Mouse (Mus musculus) limb, embryonic 15.5 days (tissue): ENCODE data around the gene Klhl29. TPM values are rescaled to one million over a fixed set of nuclear protein-coding genes. Genes with fewer than 3 reads are reported as not detected.

Experiments
- ATAC-seq: fragments of 200-750 bp; cut with Nextera tagmentation; 2 replicates; pipeline ENCODE4 v1.8.0; 2017; ENCODE audit warnings: low read depth, moderate TSS enrichment; ENCODE audit not compliant: insufficient number of reproducible peaks, low FRiP score, low TSS enrichment
- H3K27ac ChIP-seq: fragments of 300-500 bp; sonication (generic); 2 replicates; pipeline ENCODE4 v1.5.1; 2015; ENCODE audit warnings: moderate library complexity, mild to moderate bottlenecking, inconsistent platforms
- H3K27me3 ChIP-seq: fragments of 300-500 bp; sonication (generic); 2 replicates; pipeline ENCODE4 v1.6.1; 2015; ENCODE audit warnings: inconsistent platforms
- H3K36me3 ChIP-seq: fragments of 300-500 bp; sonication (generic); 2 replicates; pipeline ENCODE4 v1.6.1; 2015; ENCODE audit warnings: inconsistent platforms
- H3K4me1 ChIP-seq: fragments of 300-500 bp; sonication (generic); 2 replicates; pipeline ENCODE4 v1.6.1; 2015; ENCODE audit warnings: inconsistent platforms
- H3K4me2 ChIP-seq: fragments of 300-500 bp; sonication (generic); 2 replicates; pipeline ENCODE4 v1.6.1; 2015; ENCODE audit warnings: mild to moderate bottlenecking, inconsistent platforms
- H3K4me3 ChIP-seq: fragments of 300-500 bp; sonication (generic); 2 replicates; pipeline ENCODE4 v1.5.1; 2015; ENCODE audit warnings: mild to moderate bottlenecking, inconsistent platforms
- H3K9ac ChIP-seq: fragments of 300-500 bp; sonication (generic); 2 replicates; pipeline ENCODE4 v1.6.1; 2015; ENCODE audit warnings: inconsistent platforms
- H3K9me3 ChIP-seq: fragments of 300-500 bp; sonication (generic); 2 replicates; pipeline ENCODE4 v1.6.1; 2016; ENCODE audit warnings: inconsistent platforms
- WGBS: fragments of 180-500 bp; shearing (Covaris S2); methylation state at CpG from one replicate; pipeline ENCODE4 v1.1.7; 2015; 5-methylcytosine and 5-hydroxymethylcytosine counted together
- polyA plus RNA-seq: library from polyadenylated mRNA; unstranded; fragments of >200 nt; fragmentation: Nextera tagmentation; extraction: Ambion mirVana; gene quantifications from 2 replicates; pipeline ENCODE4 v1.2.1, GENCODE M21; 2015

Gene Klhl29
- polyA plus RNA-seq, 1 experiment from 2014 or later, result 2.2 TPM

DNA sequence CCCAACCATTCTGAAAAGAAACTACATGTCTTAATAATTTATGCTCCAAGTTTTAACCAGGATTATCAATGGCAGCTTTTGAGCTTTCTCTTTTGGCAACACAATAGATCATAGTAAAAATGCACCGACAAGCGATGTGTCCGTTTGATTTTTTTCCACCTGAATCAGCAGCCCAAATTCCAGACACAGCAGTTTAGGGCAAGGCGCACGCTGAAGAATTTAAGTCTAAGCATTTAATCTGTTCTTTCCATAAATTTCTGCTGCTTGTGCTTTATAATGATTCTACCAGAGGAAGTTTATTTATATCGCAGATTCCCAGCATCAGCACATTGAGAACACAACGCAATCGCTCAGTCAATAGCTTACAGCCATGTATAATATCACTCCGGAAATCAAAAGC lies 256.2 kb downstream of the Klhl29 start:
- Histone ChIP-seq H3K4me3 (peak overlapping the region; percentile 21), H3K27me3 (no peaks in the 10 kb centered on the region), H3K27ac (0 out of 2 replicates have a peak overlapping the region, but pooled peaks have one; percentile 1), H3K9ac (no peak overlapping the region), H3K36me3 (no peaks in the 10 kb centered on the region), H3K9me3 (no peaks in the 10 kb centered on the region), H3K4me1 (peaks cover 11% of the 10 kb centered on the region), H3K4me2 (peak overlapping the region; percentile 42)
- ATAC-seq, result no peak
- 36% methylated on average over 9 of the region's 9 CpGs for WGBS

DNA sequence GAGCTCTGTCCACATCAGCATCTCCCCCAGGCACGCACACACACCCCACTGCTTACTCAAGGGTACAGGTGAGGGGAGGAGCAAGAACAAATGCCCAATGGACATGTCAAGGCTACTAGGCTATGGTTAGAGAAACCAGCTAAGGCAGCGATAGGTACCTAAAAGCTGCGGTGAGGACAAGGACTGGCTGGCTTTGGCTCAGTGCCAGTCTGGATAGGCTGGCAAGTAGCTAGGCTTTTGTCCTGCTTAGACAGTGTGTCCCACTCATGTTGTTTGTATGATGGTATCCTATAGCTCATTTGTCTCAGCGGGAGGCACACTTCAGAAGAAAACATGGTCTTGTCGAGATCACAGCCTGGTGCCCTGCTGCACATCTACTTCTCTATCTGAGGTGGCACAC lies 258.9 kb downstream of the Klhl29 start:
- Histone ChIP-seq H3K9me3 (no peaks in the 10 kb centered on the region), H3K4me2 (no peak overlapping the region), H3K36me3 (no peaks in the 10 kb centered on the region), H3K4me1 (peaks cover 11% of the 10 kb centered on the region), H3K27ac (no peak overlapping the region), H3K9ac (no peak overlapping the region), H3K27me3 (no peaks in the 10 kb centered on the region), H3K4me3 (no peak overlapping the region)
- 84% methylated on average over 5 of the region's 5 CpGs for WGBS
- no peak for ATAC-seq

DNA sequence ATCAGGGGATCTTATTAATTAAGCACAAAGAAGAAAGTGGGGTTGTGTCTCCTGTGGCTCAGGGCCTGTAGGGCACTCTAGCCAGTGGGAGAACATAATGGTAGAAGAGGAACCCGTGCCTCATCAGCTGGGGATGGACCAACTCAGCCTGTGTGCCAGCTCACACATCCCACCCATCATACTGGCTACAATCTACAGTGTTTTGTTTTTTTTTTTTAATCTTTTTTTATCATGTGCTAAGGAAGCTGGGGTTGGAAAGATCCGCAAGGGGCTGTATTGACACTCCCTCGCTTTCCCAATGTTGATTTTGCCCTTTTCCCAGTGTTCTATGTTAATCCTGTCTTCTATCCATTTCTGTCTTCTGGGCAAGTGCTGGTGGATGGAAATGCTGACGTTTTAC lies 260.9 kb downstream of the Klhl29 start:
- Histone ChIP-seq H3K4me1 (peaks cover under 1% of the 10 kb centered on the region; the same call in 1 of the 2 replicates), H3K4me2 (no peak overlapping the region), H3K27ac (no peak overlapping the region), H3K36me3 (no peaks in the 10 kb centered on the region), H3K9me3 (no peaks in the 10 kb centered on the region), H3K4me3 (no peak overlapping the region), H3K27me3 (no peaks in the 10 kb centered on the region), H3K9ac (no peak overlapping the region)
- ATAC-seq, result no peak
- WGBS, result 76% methylated on average over 4 of the region's 4 CpGs

DNA sequence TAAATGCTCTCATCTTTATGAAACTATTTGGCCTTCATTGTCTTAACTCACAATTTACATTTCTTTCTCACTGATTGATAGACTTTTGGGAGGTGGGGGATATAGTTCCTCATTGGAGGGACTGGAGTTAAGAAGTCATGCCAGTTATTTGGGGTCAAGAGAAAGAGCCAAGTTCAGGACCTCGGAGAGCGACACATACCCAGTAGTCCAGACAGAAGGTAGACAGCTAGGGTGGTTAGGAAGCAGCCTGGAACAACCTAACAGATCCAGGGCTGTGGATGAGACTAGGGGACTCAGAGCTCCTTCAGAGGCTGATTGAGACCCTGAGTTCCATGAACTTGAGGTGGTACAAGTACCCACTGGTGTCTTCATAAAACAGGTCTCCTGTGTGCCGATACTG lies 264.1 kb downstream of the Klhl29 start:
- 51% methylated on average over 3 of the region's 3 CpGs for WGBS
- Histone ChIP-seq H3K4me3 (no peak overlapping the region), H3K4me2 (no peak overlapping the region)

DNA sequence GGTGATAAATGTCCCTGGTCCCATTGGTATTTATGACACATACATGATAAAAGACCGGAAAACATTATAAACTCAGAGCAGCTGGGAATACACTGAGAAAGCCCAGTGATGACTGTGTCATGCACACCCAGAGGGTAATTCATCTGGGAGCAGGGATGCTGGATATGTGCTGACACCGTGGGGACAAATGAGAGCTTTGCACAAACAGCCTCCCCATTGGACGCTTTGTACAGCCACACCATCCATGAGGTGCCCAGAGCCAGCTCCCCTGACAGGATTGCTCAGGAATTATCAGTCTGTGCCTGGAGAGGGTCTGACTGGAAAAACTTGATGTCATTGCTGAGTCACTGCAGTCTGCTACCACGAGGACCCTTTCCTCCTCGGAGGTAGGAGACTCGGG lies 266.9 kb downstream of the Klhl29 start:
- Histone ChIP-seq H3K27me3 (no peaks in the 10 kb centered on the region), H3K4me2 (no peak overlapping the region), H3K9ac (no peak overlapping the region), H3K9me3 (no peaks in the 10 kb centered on the region), H3K27ac (no peak overlapping the region), H3K4me1 (no peaks in the 10 kb centered on the region; the same call in 1 of the 2 replicates), H3K4me3 (no peak overlapping the region), H3K36me3 (peaks cover 9% of the 10 kb centered on the region; the same call in 1 of the 2 replicates)
- no peak for ATAC-seq
- 51% methylated on average over 6 of the region's 6 CpGs for WGBS

More for the DNA sequence above, 264.1 kb downstream of the Klhl29 start:
- no peak for ATAC-seq
- H3K27me3 ChIP-seq, result no peaks in the 10 kb centered on the region
- H3K36me3 ChIP-seq, result no peaks in the 10 kb centered on the region
- no peak overlapping the region for H3K27ac ChIP-seq
- no peaks in the 10 kb centered on the region; the same call in 1 of the 2 replicates for H3K4me1 ChIP-seq
- no peaks in the 10 kb centered on the region for H3K9me3 ChIP-seq
- no peak overlapping the region for H3K9ac ChIP-seq

DNA sequence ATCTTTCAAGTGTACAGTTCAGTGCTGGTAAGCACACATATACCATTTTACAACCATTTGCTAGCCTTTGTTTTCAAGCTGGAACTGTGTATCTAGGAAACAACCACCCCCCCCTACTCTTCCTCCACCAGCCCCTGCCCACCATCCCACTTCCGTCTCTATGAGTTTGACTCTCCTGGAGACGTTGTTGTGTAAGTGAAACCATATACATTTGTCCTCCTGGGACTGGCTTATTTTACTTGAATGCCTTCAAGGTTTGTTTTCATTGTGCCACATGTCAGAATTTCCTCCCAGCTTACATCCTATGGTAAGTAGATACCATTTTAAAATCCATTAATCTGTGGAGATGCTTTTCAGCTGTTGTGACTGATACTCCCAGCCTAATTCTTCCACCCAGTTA lies 267.7 kb downstream of the Klhl29 start:
- no peaks in the 10 kb centered on the region for H3K9me3 ChIP-seq
- peaks cover 10% of the 10 kb centered on the region; the same call in 1 of the 2 replicates for H3K36me3 ChIP-seq
- no peak overlapping the region for H3K4me3 ChIP-seq
- ATAC-seq, result no peak
- no peak overlapping the region for H3K9ac ChIP-seq
- WGBS, result 43% methylated on average over 2 of the region's 2 CpGs
- no peaks in the 10 kb centered on the region; the same call in 1 of the 2 replicates for H3K4me1 ChIP-seq
- H3K4me2 ChIP-seq, result no peak overlapping the region
- H3K27ac ChIP-seq, result no peak overlapping the region
- no peaks in the 10 kb centered on the region for H3K27me3 ChIP-seq

DNA sequence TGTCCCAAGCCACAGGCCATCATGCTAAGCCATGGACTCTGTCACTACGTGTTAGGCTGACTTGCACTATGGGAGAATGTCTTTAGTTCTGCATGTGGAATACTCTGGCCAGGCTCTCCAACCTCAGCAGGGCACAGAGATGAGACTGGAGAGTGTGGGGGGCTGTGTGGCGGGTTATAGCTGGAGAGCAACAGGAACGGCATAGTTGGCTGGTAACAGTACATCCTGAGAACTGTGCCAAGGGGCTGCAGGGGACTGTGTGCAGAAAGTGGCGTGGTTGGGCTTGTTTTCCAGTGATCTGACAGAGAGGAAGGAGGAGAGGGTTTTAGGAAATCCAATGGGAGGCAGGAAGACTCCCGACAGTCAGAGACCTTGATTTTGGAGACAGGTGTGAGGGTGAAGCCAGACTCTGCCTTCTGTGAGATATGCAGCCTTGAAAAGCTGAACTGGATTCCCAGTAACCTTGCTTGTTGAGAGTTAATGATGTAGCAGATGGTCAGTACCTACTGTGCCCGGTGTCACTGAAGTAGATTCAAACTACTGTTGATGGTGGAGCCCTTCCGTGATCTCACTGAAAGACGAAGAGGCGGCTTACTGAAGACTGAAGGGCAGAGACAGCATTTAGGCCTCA lies 270.9 kb downstream of the Klhl29 start:
- no peak overlapping the region for H3K4me2 ChIP-seq
- no peaks in the 10 kb centered on the region for H3K27me3 ChIP-seq
- peaks cover 3% of the 10 kb centered on the region; the same call in 1 of the 2 replicates for H3K4me1 ChIP-seq
- H3K9ac ChIP-seq, result no peak overlapping the region
- no peak for ATAC-seq
- no peaks in the 10 kb centered on the region for H3K9me3 ChIP-seq
- WGBS, result 83% methylated on average over 9 of the region's 9 CpGs
- no peak overlapping the region for H3K27ac ChIP-seq
- H3K36me3 ChIP-seq, result peaks cover 10% of the 10 kb centered on the region
- no peak overlapping the region for H3K4me3 ChIP-seq

DNA sequence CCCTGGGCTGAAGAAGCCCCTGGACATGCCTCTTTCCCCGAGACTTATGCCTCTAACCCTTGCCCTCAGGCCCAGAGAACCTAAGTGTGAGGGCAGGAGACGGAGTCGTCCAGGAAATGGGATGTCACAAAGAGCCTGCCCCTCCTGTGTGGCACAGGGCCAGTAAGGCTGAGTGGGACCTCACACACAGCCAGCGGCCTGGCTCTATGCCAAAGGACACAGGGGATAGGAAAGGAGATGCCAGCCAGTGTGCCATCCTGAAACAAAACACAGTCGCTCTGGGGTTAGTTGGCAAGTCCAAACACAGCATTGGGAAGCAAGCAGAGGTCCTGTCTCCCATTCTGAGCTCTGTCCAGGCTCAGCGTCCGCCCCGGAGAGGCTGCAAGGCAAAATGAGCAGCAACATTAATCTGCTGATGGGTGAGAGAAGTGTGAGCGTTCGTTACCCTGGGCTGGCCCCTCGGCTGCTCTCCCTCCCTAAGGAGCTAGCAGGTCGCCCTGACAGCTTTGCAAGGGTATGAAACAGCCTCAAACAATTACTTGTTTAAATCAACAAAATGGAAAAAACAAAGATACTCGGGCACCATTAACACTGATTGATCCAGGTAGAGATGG lies 274.0 kb downstream of the Klhl29 start:
- no peak for ATAC-seq
- no peaks in the 10 kb centered on the region for H3K9me3 ChIP-seq
- H3K4me1 ChIP-seq, result peaks cover 3% of the 10 kb centered on the region; the same call in 1 of the 2 replicates
- H3K27me3 ChIP-seq, result no peaks in the 10 kb centered on the region
- no peak overlapping the region for H3K4me3 ChIP-seq
- WGBS, result 72% methylated on average over 13 of the region's 13 CpGs
- no peak overlapping the region for H3K4me2 ChIP-seq
- H3K27ac ChIP-seq, result no peak overlapping the region
- H3K9ac ChIP-seq, result no peak overlapping the region
- H3K36me3 ChIP-seq, result peaks cover 16% of the 10 kb centered on the region

DNA sequence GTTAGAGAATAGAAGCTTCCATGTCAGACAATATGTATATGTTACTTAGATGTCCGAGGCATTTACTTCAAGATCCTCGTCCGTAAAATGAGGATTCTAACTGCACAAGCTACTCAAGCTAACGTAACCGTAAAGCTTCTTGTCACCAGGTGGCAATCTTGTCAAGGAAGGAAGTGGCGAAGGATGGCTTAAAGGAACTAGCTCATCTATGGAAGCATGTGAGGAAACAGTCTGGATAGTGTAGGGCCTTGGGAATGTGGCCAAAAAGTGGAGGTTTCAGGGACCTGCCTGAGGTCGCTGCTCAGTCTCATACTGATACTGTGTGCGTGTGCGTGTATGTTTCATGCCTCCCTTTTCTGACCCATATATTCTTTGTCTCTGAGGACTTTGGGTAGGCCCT lies 275.9 kb downstream of the Klhl29 start:
- Histone ChIP-seq H3K4me2 (no peak overlapping the region), H3K4me1 (peaks cover 3% of the 10 kb centered on the region; the same call in 1 of the 2 replicates), H3K27ac (no peak overlapping the region), H3K9me3 (no peaks in the 10 kb centered on the region), H3K36me3 (peaks cover 18% of the 10 kb centered on the region), H3K9ac (no peak overlapping the region), H3K27me3 (no peaks in the 10 kb centered on the region), H3K4me3 (no peak overlapping the region)
- ATAC-seq, result no peak
- WGBS, result 83% methylated on average over 9 of the region's 9 CpGs

DNA sequence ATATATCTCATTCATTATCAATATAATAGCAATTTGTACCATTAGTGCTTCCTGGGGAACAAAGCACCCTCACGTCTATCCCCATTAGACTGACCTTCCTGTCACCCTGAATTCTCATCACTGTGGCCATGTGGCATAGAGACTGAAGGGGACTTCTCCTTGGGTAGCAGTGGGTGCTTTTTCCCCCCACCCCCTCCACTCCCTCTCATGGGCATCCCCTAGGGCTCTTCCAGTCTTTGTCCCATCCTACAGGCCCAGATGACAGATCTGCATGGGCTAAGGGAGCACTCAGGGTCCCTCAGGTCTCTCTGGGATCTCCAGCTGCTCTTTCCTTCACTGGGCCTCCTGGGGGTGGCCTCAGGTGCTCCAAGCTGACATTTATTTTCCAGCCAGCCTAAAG lies 286.8 kb downstream of the Klhl29 start:
- peaks cover 8% of the 10 kb centered on the region; the same call in 1 of the 2 replicates for H3K4me1 ChIP-seq
- no peak overlapping the region for H3K27ac ChIP-seq
- peaks cover 52% of the 10 kb centered on the region for H3K36me3 ChIP-seq
- no peak overlapping the region for H3K4me3 ChIP-seq
- ATAC-seq, result no peak
- H3K4me2 ChIP-seq, result no peak overlapping the region
- no peak overlapping the region for H3K9ac ChIP-seq
- 86% methylated on average over 1 of the region's 1 CpGs for WGBS
- no peaks in the 10 kb centered on the region for H3K9me3 ChIP-seq
- no peaks in the 10 kb centered on the region for H3K27me3 ChIP-seq

DNA sequence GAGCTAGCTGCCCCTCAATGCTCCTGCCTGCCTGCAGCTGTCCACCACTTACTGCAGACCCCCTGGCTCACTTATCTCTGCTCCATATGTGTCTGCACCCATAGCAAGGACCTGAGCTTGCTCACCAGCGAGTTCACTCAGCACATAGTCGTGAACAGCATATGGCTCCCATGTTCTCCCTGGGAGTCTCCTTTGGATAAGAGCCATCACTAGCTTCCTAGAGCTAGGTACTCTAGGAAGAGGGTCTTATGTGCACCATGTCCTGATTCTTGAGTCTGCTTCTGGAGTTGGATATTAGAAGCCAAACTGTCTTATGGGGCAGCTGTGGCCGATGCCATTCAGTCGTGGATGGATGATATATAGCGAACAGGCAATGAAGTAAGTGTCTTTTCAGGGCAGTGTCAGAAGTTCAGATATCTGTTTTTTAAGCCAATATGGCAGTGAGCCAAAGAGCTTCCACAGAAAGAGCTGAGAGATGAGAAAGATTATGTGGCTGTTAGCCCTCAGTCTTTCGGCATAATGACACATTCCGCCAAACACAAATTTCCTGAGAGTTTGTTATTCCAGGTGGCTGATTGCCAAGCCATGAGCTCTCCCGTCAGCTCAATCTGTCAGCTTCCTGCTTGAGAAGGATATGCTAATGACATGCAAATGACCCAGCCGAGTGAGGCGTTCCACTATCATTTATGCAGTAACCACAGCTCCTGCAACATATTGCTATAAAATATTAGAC lies 287.5 kb downstream of the Klhl29 start:
- H3K27me3 ChIP-seq, result no peaks in the 10 kb centered on the region
- WGBS, result 38% methylated on average over 10 of the region's 10 CpGs
- peaks cover 8% of the 10 kb centered on the region; the same call in 1 of the 2 replicates for H3K4me1 ChIP-seq
- no peak overlapping the region for H3K9ac ChIP-seq
- H3K4me3 ChIP-seq, result no peak overlapping the region
- H3K36me3 ChIP-seq, result peaks cover 56% of the 10 kb centered on the region
- no peak overlapping the region for H3K4me2 ChIP-seq
- no peaks in the 10 kb centered on the region for H3K9me3 ChIP-seq
- no peak for ATAC-seq
- no peak overlapping the region for H3K27ac ChIP-seq

DNA sequence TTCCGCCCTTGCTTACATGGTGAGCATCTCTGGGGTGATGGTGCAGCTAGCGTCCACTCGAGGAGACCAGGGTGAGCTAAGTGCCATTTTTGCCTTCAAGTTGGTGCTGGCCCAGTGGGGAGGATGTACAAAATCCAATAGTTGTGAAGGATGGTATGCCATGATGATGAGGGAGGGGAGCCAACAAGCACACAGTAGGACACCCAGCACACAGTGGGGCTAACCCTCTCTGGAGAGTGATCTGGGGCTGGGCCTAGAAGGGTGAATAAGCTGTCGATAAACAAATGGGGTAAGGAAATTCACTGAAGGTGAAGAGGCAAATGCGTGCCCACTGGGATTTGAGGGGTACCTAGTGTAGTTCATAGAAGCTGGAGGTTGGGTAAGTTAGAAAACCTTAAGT lies 290.8 kb downstream of the Klhl29 start:
- no peak overlapping the region for H3K9ac ChIP-seq
- no peak overlapping the region for H3K4me2 ChIP-seq
- no peaks in the 10 kb centered on the region for H3K27me3 ChIP-seq
- H3K4me1 ChIP-seq, result peaks cover 8% of the 10 kb centered on the region; the same call in 1 of the 2 replicates
- WGBS, result 94% methylated on average over 5 of the region's 5 CpGs
- no peak for ATAC-seq
- peaks cover 62% of the 10 kb centered on the region for H3K36me3 ChIP-seq
- H3K4me3 ChIP-seq, result no peak overlapping the region
- H3K9me3 ChIP-seq, result no peaks in the 10 kb centered on the region
- no peak overlapping the region for H3K27ac ChIP-seq
